Mouse (Mus musculus) mesoderm, embryonic 11.5 days (tissue): ENCODE measurements around the gene Alkbh8.
A peak's percentile ranks its signal among the peaks of the same experiment; 100 is the strongest.
"Not testable (repeated sequence)": the region's sequence is repeated elsewhere in the genome, so short reads cannot be mapped to it uniquely, and the experiment has no call there.

Source experiments
- DNase-seq: peaks from one replicate; pipeline ENCODE4 v3.0.0-alpha.2; 2012; ENCODE audit warnings: low read depth, low spot score

Alkbh8 gene

DNA sequence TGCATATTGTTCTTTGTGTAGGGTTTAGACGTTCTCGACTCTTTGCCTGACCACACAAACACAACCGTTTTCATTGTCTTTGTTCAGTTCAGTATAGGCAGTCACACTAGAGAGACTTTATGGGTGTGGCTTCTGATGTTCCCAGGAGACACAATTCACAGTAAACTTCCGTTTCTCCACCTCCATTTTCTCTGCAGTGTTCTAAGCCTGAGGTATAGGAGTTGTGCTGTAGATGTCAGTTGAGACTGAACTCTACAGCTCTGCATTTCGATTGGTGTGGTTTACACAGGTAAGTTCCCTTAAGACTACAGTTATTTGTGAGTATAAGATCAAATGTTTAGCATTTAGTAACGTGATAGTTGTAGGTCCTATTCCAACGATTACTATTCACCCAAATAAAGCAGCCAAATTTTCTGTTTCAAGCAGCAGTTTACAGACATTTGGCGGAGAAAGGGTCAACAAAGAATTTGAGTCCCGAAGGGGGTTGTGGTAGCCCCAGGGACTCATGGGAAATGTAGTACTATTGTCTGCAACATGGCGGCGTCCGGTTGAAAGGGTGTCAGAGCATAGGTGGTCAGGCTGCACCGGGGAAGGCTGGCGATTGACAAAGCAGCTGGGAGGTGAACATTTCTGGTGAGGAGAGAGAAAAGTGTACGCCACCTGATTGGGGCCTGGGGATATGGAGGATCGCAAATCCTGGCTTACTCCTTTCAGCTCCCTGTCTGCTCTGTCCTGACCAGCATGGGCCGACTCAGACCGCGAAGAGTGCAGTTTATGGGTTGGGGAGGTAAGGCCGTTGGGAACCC, at the start of gene Alkbh8:
Gene Alkbh8 (plus strand): TSS at position 179 of the 806 bp plus-strand sequence.
- DNase-seq, result peak; percentile 87

DNA sequence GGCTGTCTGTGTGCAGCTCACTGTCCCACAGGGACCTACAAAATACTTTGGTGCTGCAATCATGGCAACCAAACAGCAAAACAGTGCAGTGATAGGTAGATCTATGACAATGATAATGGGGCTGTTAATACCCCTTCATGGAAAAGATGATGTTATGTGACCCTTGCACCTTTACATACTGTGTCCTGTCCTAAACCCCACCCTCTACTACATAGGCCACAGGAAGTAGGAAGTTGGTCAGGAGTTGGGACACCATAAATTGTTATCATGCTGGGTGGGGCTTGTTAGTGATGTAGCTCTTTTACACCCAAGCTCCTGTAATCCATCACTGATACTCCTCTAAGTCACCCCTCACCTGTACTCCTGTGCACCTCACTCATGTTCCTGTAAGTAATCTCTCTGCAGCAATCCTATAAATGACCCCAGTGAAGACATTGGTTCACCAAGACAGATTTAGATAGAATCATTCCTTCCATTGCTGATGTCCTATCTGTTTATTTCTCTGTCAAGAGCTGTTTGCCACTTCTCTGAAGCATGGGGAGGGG, 25.6 kb upstream of the Alkbh8 start:
- DNase-seq, result no peak

DNA sequence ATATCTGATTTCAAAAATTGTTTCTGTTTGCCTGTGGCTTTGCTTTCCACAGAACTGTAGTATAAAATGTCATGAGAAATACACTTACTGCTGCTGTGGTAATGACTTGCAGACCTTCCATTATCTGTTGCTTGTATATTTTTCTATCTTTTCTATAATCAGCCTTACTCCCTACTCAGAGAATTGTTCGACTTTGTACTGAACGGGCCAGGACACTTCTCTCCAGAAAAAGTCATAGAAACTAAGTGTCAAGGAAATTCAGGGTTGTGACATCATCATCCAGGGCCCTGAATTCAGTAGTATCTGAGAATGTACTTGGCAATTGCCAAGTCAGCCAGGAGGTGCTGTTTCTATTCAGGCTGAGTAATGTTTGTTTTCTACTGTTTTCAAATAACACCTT, 24.9 kb upstream of the Alkbh8 start:
- no peak for DNase-seq

DNA sequence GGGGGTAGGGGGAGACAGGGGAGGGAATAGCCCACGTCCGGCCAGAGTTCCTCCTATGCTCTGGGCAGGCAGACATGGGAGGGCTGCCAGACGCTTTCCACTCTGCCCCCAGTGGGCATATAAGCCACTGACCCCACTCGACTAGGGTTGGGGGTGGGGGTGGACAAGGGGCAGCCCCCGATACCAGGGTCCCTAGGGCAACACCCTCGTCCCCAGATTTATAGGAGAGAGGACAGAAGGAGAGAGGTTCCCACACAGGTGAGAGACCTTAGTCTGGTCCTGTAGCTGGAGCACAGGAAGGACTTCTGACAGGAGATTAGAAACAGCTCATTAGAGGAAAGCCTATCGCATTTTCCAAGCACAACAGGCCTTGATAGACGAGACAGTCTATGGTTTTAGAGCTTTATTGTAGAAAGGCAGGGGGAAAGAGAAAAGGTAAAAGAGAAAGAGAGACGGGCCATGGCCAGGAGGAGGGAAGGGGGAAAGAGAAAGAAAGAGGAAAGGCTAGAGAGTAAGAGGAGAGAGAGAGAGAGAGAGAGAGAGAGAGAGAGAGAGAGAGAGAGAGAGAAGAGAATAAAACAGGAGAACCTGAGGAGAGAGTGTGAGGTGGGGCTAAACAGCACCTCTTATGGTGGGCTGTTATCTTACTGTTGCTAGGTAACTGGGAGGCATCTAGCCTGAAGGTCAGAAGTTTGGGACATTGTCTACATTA, 7.4 kb upstream of the Alkbh8 start:
- not testable (repeated sequence) for DNase-seq

DNA sequence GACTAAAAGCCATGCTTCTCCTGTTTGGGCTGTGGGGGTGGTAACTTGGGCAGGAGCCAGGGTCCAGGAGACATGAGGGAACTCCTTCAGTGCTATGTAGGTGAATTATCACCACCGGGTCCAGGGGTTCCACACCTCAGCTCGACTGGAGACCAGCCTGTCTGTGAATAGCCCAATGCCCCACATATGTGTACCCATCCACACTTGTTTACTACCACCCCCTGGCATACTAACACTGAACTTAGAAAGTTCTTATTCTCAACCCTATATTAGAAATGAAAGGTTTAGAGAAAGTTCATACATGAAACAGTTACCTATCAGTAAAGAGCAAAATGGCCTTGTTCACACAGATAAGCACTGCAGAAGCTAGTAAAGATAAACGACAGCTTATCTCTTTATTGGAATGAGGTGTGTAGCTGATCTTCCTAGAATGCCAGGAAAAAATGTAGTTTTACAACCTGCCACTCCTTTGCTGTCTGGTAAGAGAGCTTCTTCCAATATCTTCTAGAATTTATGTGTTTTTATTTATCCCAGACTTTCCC, 6.8 kb upstream of the Alkbh8 start:
- no peak for DNase-seq

DNA sequence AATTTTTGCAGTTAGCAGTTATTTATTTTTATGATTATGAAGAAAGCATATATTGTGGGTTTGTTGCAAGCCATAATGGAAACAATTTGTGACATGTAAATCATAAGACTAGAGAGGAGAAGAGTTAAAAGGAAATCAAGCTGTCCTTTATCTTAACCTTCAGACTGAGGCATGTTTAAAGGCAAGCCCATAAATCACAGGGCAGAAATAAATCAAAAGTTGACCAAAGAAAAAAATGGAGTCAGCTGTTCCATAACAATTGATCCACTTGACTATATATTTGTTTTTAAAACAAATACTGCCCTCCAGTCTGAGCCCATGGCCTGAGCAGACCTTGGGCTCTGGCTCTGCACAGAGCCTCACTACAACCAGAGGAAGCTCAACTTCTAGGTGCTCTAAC, 4.6 kb upstream of the Alkbh8 start:
- no peak for DNase-seq

DNA sequence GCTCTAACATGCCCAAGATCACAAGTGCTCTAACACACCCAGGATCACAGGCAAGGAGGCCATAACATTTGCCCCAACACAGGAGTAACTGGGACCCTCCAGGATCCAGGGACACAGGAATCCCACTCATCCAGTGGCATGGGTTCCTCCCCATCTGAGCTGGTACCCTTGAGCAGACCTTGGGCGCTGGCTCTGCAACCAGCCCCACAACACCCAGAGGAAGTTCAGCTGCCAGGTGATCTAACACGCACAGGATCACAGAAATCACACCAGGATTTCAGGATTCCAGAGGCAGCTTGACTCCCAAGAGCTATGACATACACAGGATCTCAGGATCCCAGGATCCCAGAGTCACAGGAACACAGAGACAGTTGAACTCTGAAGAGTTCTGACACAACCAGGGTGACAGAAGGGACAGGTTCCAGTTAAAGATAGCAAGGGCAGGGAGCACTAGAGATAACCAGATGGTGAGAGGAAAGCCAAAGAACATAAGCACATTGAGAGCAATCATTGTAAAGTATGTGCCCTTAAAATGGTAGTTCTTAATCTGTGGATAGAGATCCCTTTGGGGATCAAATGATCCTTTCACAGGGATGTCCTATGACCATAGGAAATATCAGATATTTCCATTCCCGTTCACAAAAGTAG, 4.1 kb upstream of the Alkbh8 start:
- DNase-seq, result no peak

DNA sequence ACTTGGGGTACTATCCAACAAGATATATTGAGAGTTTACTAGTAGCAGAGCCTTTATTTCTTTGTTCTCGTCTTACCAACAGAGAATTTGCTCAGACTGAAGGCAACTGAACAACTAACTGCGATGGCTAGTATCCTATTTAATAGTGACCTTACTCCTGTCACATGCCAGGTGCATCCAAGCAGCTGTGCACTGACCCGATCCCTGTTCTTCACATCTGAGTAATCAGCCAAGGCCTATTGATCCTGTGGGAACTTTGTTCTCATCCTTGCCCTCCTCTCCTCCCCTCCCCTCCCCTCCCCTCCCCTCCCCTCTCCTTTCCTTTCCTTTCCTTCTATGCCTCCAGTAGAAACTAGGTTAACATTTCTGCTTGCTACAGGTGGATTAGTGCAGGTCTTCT, 1.7 kb downstream of the Alkbh8 start:
- no peak for DNase-seq

DNA sequence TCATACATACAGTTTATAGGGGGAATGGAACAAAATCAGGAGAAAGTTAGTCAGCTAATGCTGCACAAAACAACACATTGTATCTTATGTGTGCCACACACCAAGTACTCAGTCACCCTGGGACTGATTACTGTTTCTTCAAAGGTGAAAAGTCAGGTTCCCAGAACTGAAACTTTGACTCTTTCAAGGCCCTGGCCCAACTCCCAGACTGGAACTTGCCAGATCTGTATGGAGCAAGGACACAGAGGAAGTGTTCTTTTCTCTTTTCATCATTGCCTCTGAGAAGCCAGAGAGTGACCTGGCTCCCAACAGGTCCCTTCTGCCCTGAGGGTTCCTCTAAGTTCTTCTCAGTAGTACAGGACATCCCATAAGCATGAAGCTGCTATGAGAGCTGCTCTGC, 10.2 kb downstream of the Alkbh8 start:
- DNase-seq, result no peak

DNA sequence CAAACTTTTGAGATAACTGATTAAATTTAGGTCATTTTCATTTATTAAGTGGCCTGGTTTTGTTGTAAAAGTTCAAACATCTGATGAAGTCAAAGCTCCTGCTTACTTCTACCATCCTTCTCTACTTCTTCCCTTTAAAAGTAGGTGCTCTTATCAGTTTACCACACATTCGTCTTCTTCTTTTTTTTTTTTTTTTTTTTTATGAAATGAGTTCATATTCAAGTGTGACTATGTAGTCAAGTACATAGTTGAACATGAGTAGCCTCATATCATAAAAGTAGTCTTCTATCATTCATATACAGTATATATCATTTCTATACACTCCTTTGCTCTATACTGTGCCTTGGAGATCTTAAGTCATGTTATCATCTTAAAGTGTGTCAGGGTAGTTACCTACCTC, 11.0 kb downstream of the Alkbh8 start:
- no peak for DNase-seq

DNA sequence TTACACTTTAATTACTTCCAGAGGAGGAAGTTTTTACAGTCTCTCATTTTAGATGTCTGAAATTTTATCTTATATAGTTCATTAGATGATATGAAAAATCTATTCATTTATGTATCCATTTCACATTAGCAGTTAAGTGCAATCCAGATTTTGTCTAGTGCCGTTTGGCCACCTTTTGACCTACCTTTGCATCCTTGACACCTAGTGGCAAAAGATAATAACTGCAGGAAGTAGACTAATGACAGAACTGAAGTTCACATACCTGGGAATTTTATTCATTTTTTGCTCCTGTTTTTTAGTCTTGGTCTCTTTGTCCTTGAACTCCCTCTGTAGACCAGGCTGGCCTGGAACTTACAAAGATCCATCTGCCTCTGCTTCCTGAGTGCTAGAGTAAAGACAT, 15.1 kb downstream of the Alkbh8 start:
- DNase-seq, result no peak

DNA sequence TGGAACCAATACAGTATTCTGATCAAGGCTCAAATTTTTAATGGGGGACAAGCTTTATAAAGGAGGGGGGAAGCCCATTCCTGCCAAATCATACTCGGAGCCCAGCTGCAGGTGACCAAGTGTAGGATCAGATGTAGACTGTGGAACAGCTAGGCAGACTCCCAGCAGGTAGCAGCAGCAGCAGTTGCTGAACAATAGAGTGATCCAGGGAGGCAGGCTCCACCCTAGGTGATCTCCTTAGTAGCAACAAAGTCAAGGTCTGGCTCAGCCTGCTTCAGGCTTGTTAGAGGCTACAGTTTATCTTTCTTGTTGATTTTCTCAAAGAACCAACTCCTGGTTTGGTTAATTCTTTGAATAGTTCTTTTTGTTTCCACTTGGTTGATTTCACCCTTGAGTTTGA, 41.4 kb downstream of the Alkbh8 start:
- not testable (repeated sequence) for DNase-seq

DNA sequence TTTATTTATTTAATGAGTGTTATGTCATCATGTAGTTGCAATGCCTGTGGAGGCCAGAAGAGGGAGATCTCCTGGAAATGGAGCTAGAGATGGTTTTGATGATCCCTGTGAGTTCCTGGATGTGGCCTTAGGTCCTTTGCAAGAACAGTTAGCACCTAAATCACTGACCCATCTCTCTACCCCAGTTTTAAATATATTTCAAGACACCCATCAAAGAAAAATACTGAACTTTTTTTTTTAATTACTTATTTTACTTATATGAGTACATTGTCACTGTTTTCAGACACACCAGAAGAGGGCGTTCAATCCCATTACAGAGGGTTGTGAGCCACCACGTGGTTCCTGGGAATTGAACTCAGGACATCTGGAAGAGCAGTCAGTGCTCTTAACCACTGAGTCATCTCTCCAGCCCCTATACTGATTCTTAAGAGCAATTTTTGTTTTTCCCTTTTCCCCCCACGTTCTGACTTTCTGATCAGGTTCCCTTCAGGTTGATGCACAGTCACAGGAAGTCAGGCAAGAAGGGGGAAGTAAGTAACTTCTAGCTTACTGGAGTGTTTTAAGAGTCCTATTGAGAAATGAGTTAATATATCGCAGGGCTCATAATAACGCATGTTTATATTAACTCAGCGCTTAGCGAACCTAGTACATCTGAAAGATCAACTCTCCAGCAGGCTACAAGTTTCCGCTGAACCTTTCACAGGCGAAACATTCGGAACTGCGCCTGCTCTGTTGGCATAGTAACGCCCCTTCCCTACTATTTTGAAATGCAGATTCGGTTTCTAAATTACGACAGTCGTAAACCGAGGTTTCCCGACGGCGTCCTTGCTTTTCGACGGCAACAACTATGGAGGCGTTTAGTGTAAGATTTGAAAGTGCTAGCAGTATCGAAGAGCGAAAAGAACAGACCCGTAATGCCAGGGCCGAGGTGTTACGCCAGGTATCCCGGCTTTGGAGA, 68.6 kb downstream of the Alkbh8 start, which contains the start of gene Cwf19l2:
Gene Cwf19l2 (plus strand): TSS at position 342 of the 958 bp plus-strand sequence.
- peak; percentile 92 for DNase-seq

DNA sequence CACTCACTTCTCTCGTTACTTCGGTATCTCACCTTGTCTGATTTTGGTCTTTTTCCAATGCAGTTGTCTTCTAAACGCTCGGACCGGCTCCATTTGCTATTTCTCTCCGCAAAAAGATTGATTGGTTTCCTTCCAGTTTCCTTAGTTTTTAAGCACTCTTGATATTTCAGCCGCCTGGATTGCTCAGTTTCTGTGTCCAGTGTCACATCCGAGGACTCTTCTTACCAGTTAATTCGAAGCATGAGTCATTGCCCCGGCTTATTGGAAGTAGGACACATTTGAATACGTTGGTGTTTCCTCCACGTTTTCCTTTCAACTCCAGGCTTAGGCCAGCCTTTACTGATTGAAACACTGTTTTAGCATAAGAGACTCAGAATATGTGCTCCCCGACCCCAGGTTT, 69.4 kb downstream of the Alkbh8 start:
- DNase-seq, result peak; percentile 18

DNA sequence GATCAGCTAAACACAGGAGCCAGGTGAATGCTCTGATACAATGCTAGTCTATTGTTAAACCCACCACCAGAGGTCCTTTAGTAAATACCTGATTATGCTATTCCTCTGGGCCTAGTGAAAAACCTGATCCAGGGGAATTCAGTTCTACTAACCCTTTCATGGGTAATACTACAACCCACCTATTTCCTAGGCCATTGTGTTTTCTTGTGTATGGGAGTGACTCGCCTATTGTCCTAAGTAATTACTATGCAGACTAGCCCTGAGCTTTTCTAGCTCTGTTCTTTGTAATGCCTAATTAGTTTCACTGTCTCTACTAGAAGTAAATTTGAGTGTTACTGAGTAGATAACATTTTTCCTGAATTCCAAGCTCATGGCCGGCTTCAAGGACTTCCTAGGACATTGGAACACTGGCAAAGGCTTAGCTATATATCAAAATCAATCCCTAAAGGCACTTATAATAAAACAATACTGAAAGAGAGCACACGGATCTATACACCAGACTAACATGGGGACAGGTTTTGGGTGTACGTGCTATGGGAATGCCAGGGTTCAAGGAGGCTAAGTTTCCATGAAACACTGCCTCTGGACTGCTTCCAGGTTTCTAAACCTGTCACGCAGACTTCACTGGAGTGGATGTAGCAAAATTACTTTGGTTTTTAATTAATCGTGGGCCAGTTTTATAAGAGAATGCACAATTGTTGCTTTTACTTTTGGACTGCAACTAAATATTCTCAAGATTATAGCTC, 104.8 kb downstream of the Alkbh8 start:
- not testable (repeated sequence) for DNase-seq
